Mouse (Mus musculus) monocyte, adult 2 months (primary cell): Measurements from ENCODE around the gene Etl4.

Experiments
- DNase-seq, 2 experiments: peaks; one replicate each; pipeline ENCODE4 v3.0.0; 2022; ENCODE audit warnings: low spot score in 2 of 2, low read depth in 1 of 2

Etl4 gene

DNA sequence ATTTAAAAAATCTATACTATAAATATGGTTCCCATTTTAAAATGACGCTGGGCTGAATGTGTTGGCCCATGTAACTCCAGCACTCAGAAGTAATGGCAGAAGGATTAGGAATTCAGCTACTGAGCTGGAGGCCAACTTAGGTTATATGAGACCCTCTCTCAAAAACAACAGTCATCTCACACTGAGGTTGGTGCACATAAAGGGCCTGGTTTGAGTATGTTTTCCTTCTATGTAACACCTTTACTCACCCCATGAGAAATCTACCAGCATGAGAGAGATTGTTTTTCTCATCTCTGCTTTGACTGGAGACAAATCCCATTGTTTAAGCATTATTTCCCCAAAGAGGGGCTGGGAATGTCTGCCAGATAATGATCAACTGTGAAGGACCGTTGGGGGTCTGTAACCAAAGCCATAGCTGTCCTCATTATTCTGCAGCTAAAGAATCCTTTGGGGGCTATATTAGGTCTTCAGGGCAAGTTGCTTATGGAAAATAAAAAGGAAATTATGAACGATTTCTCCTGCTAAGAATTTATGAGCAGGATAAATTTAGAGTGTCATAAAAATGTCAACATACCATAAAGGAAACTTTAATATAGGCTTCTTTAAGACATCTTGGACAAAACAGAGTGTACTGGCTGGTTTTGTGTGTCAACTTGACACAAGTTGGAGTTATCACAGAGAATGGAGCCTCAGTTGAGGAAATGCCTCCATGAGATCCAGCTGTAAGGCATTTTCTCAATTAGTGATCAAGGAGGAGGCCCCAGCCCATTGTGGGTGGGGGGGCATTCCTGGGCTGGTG is 922.2 kb downstream of the Etl4 start:
- DNase-seq: no peak

DNA sequence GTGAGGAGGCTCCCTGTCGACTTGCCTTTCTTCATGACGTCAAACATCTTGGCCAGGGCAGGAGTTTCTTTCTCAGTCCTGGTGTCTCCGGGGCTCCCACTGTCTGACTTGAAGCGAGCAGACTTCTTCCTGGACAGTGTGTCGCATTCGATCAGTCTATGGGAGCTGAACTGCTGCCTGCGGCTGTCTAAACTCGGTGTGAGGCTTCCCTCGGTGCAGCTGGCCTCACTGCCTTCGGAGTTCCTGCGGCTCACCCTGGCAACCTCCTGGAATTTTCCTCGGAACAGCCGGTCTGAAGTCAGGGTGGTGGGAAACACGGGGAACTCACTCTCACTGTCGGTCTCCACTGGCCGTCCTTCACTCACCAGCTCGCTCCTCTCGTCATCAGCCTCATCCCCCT is 939.8 kb downstream of the Etl4 start:
- DNase-seq: no peak
